Mouse (Mus musculus): ENCODE measurements around the gene Slc47a1. TPM values are rescaled to one million over a fixed set of nuclear protein-coding genes. Genes with fewer than 3 reads are reported as not detected.

Gene Slc47a1
- 0.37 and 0.77 TPM in 2 replicates for polyA plus RNA-seq (2012; rRNA removed)

GRCm38 (mm10) chr11:61377881-61378613 lies at the start of gene Slc47a1:
Slc47a1 (minus strand) TSS chr11:61378345.

DNA sequence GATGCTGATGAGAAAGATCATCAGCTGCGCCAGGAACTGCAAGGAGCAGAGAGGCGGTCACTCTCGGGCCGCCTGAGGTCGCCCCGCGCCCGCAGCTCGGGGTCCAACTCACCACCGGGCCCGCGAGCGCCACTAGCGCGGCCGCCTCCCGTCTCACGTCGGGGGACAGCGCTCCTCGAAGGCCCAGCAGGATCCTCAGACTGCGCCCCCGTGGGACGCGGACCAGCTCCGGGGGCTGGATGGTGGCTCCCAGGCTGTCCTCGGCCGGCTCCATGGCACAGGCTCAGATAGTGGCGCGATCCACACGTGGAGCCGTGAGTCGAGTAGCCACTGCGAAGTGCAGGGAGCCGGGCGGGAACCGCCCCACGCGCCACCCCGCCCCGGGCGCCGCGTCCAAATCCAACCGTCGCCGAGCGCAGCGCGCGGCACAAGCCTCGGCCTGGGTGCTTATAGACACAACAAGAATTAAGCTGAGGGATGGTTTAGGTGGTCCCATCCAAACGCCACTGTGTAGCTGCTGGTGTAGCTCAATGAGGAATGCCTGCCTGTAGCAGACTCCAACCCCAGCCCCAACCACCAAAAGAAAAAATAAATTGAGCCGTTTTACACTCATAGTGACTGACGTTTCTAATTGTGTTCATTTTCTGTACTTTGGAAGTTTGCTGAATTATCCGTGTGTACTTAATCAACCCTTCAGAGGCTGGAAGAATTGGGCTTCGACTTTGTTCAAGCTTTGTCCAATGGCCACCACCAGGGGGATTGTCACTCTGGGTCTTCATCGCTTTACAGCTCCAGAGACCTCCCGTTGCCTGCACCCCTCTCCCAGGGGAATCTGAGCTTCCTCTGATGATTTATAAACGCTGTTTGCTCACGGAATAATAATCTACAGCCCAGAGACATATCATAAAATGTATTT lies 35.4 kb downstream of the Slc47a1 start, which contains the start of gene Slc47a2:
Gene Slc47a2 (minus strand): TSS at position 356 of the 916 bp plus-strand sequence.

Other genes starting within 250 kb of the Slc47a1 start
- gene Usp22, start 203.3 kb downstream of the Slc47a1 start, polyA plus RNA-seq (2012; rRNA removed), result 144 and 166 TPM in 2 replicates
- 0.04 TPM in 1 of 2 replicates, not detected in the other for gene Aldh3a1, start 170.8 kb downstream of the Slc47a1 start, polyA plus RNA-seq (2012; rRNA removed)
- gene Aldh3a2, start 110.9 kb downstream of the Slc47a1 start, polyA plus RNA-seq (2012; rRNA removed), result 23.3 and 24.9 TPM in 2 replicates
- gene Slc47a2, start 35.5 kb downstream of the Slc47a1 start, polyA plus RNA-seq (2012; rRNA removed), result 0.05 TPM in 1 of 2 replicates, not detected in the other
- 5.4 and 6.8 TPM in 2 replicates for gene Rnf112, start 75.8 kb upstream of the Slc47a1 start, polyA plus RNA-seq (2012; rRNA removed)
- 65.6 and 232 TPM in 2 replicates for gene Mfap4, start 107.1 kb upstream of the Slc47a1 start, polyA plus RNA-seq (2012; rRNA removed)
- 96.4 and 120 TPM in 2 replicates for gene Mapk7, start 116.1 kb upstream of the Slc47a1 start, polyA plus RNA-seq (2012; rRNA removed)
- 48.2 and 53.7 TPM in 2 replicates for gene B9d1, start 126.8 kb upstream of the Slc47a1 start, polyA plus RNA-seq (2012; rRNA removed)
- 25.4 and 27.5 TPM in 2 replicates for gene Epn2, start 201.3 kb upstream of the Slc47a1 start, polyA plus RNA-seq (2012; rRNA removed)